Mouse (Mus musculus) small intestine, adult 2 months (tissue): ENCODE measurements around the gene Ccdc12.

ENCODE experiments used
- CTCF ChIP-seq: fragments of 200-500 bp; IDR thresholded peaks from 2 replicates; pipeline ENCODE4 v1.5.1; 2012; ENCODE audit warnings: low read depth, mild to moderate bottlenecking, control low read depth, inconsistent platforms, low read length, moderate library complexity, mixed read lengths; ENCODE audit not compliant: insufficient replicate concordance, insufficient read length; ENCODE audit errors: extremely low read depth
- POLR2A ChIP-seq: fragments of 200-500 bp; IDR thresholded peaks from 2 replicates; pipeline ENCODE4 v1.6.1; 2012; ENCODE audit warnings: low read depth, mild to moderate bottlenecking, control low read depth, inconsistent platforms, low read length, moderate library complexity

GRCm38 (mm10) chr9:110742295-110742950 lies 86.1 kb downstream of the Ccdc12 start:
- TF ChIP-seq POLR2A (no peak), CTCF (no peak)
